Mouse (Mus musculus) stomach, embryonic 14.5 days (tissue): Measurements from ENCODE around the gene Pwwp2a. TPM values are rescaled to one million over a fixed set of nuclear protein-coding genes. Genes with fewer than 3 reads are reported as not detected.

Experiments used
- ATAC-seq: fragments of 200-750 bp; cut with Nextera tagmentation; 2 replicates; pipeline ENCODE4 v1.8.0; 2017; ENCODE audit warnings: low read depth, moderate TSS enrichment; ENCODE audit not compliant: insufficient number of reproducible peaks, insufficient read depth, low FRiP score
- H3K27ac ChIP-seq: fragments of 300-500 bp; sonication (generic); 2 replicates; pipeline ENCODE4 v1.5.1; 2014; ENCODE audit warnings: mild to moderate bottlenecking, low read length, moderate library complexity, mixed read lengths
- H3K27me3 ChIP-seq: fragments of 300-500 bp; sonication (generic); 2 replicates; pipeline ENCODE4 v1.6.1; 2014; ENCODE audit warnings: low read length, control low read depth, mixed read lengths; ENCODE audit not compliant: control insufficient read depth, insufficient read depth
- H3K36me3 ChIP-seq: fragments of 300-500 bp; sonication (generic); 2 replicates; pipeline ENCODE4 v1.6.1; 2014; ENCODE audit warnings: mild to moderate bottlenecking, control low read depth, low read length, moderate library complexity, mixed read lengths; ENCODE audit not compliant: control insufficient read depth, insufficient read depth
- H3K4me1 ChIP-seq: fragments of 300-500 bp; sonication (generic); 2 replicates; pipeline ENCODE4 v1.6.1; 2014; ENCODE audit warnings: low read length, control low read depth, mixed read lengths; ENCODE audit not compliant: control insufficient read depth, insufficient read depth
- H3K4me2 ChIP-seq: fragments of 300-500 bp; sonication (generic); replicated peaks from 2 replicates; pipeline ENCODE4 v1.6.1; 2014; ENCODE audit warnings: low read depth, low read length, control low read depth
- H3K4me3 ChIP-seq: fragments of 300-500 bp; sonication (generic); 2 replicates; pipeline ENCODE4 v1.5.1; 2014; ENCODE audit warnings: low read depth, low read length, control low read depth
- H3K9ac ChIP-seq: fragments of 300-500 bp; sonication (generic); replicated peaks from 2 replicates; pipeline ENCODE4 v1.6.1; 2014; ENCODE audit warnings: low read depth, mild to moderate bottlenecking, control low read depth, low read length, moderate library complexity, mixed read lengths
- H3K9me3 ChIP-seq: fragments of 300-500 bp; sonication (generic); 2 replicates; pipeline ENCODE4 v1.6.1; 2016; ENCODE audit warnings: low read depth, low read length, control low read depth; ENCODE audit not compliant: control insufficient read depth
- WGBS: fragments of 180-500 bp; shearing (Covaris S2); extraction: QIAGEN DNeasy Blood & Tissue Kit; methylation state at CpG from one replicate; pipeline ENCODE4 v1.1.7; 2014; 5-methylcytosine and 5-hydroxymethylcytosine counted together
- polyA plus RNA-seq: library from polyadenylated mRNA; unstranded; fragments of >200 nt; fragmentation: Nextera tagmentation; extraction: Ambion mirVana; gene quantifications from 2 replicates; pipeline ENCODE4 v1.2.1, GENCODE M21; 2014

Pwwp2a gene
- polyA plus RNA-seq, 1 experiment from 2014 or later: 40.0 TPM

- no peaks in the 10 kb centered on the region for H3K27me3 ChIP-seq
- peaks cover 25% of the 10 kb centered on the region for H3K36me3 ChIP-seq
- no peaks in the 10 kb centered on the region for H3K9me3 ChIP-seq
- H3K4me1 ChIP-seq: peaks cover 5% of the 10 kb centered on the region; the same call in 1 of the 2 replicates
- peak within 1 kb of the TSS; percentile 71 for H3K9ac ChIP-seq
- peak; percentile 99 for ATAC-seq
- peak within 1 kb of the TSS; percentile 93 for H3K4me2 ChIP-seq
- H3K4me3 ChIP-seq: peak within 1 kb of the TSS; percentile 81
- 0 out of 2 replicates have a peak within 1 kb of the TSS, but pooled peaks have one; percentile 6 for H3K27ac ChIP-seq
- 3% methylated on average over 47 of the region's 47 CpGs for WGBS
Measured at GRCm38 (mm10) chr11:43747233-43748226, 65.7 kb downstream of the Pwwp2a start, which contains the start of gene Ttc1. TSS of gene Ttc1 (minus strand) at chr11:43748008.

DNA sequence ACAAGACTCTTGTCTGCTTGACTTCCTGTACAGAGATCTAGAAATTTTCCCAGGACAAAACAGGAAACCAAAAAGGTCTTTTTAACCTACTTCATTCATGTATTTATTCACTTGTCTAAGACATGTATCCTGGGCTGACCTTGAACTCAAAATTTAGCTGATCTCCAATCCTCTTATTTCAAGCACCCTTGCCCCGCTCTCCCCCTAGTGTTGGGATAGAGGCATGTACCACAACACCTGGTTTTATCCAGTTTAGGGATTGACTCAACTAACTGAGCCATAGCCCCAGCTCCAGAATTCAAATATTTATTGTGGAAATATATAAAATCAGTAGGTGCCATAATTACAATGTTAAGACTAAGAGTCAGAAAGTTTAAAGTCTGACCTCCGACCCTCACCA is 69.7 kb downstream of the Pwwp2a start:
- no peak overlapping the region for H3K4me3 ChIP-seq
- 59% methylated on average over 2 of the region's 2 CpGs for WGBS
- ATAC-seq: no peak
- no peaks in the 10 kb centered on the region for H3K27me3 ChIP-seq
- no peak overlapping the region for H3K27ac ChIP-seq
- no peaks in the 10 kb centered on the region for H3K9me3 ChIP-seq
- no peak overlapping the region for H3K9ac ChIP-seq
- no peaks in the 10 kb centered on the region for H3K36me3 ChIP-seq
- H3K4me1 ChIP-seq: peaks cover 5% of the 10 kb centered on the region; the same call in 1 of the 2 replicates
- no peak overlapping the region for H3K4me2 ChIP-seq

- Histone ChIP-seq H3K9ac (no peak overlapping the region), H3K4me3 (no peak overlapping the region), H3K4me2 (no peak overlapping the region), H3K27ac (no peak overlapping the region), H3K27me3 (no peaks in the 10 kb centered on the region), H3K4me1 (no peaks in the 10 kb centered on the region), H3K36me3 (no peaks in the 10 kb centered on the region), H3K9me3 (no peaks in the 10 kb centered on the region)
- no peak for ATAC-seq
- 65% methylated on average over 1 of the region's 1 CpGs for WGBS
Measured at GRCm38 (mm10) chr11:43754568-43754967, 72.8 kb downstream of the Pwwp2a start.

GRCm38 (mm10) chr11:43755411-43755810 is 73.6 kb downstream of the Pwwp2a start:
- 60% methylated on average over 5 of the region's 5 CpGs for WGBS
- Histone ChIP-seq H3K9ac (no peak overlapping the region), H3K36me3 (no peaks in the 10 kb centered on the region), H3K27me3 (no peaks in the 10 kb centered on the region), H3K27ac (no peak overlapping the region), H3K9me3 (no peaks in the 10 kb centered on the region), H3K4me3 (no peak overlapping the region), H3K4me1 (no peaks in the 10 kb centered on the region), H3K4me2 (no peak overlapping the region)
- no peak for ATAC-seq

GRCm38 (mm10) chr11:43758436-43758835 is 76.6 kb downstream of the Pwwp2a start:
- Histone ChIP-seq H3K27me3 (no peaks in the 10 kb centered on the region), H3K4me3 (no peak overlapping the region), H3K9me3 (no peaks in the 10 kb centered on the region), H3K36me3 (no peaks in the 10 kb centered on the region), H3K4me1 (no peaks in the 10 kb centered on the region), H3K9ac (no peak overlapping the region), H3K27ac (no peak overlapping the region), H3K4me2 (no peak overlapping the region)
- WGBS: 75% methylated on average over 2 of the region's 2 CpGs
- ATAC-seq: no peak

- Histone ChIP-seq H3K4me3 (peak overlapping the region; percentile 40), H3K9me3 (no peaks in the 10 kb centered on the region), H3K27me3 (no peaks in the 10 kb centered on the region), H3K36me3 (no peaks in the 10 kb centered on the region), H3K4me2 (peak overlapping the region; percentile 63), H3K9ac (no peak overlapping the region), H3K4me1 (no peaks in the 10 kb centered on the region), H3K27ac (no peak overlapping the region)
- peak; percentile 84 for ATAC-seq
- WGBS: 6% methylated on average over 37 of the region's 37 CpGs
Measured at GRCm38 (mm10) chr11:43766922-43767648, 85.3 kb downstream of the Pwwp2a start.

GRCm38 (mm10) chr11:43767749-43768148 is 86.0 kb downstream of the Pwwp2a start:
- WGBS: 65% methylated on average over 11 of the region's 11 CpGs
- Histone ChIP-seq H3K27ac (no peak overlapping the region), H3K4me1 (no peaks in the 10 kb centered on the region), H3K9ac (no peak overlapping the region), H3K4me2 (peak overlapping the region; percentile 63; the same call in 1 of the 2 replicates), H3K27me3 (no peaks in the 10 kb centered on the region), H3K4me3 (no peak overlapping the region), H3K9me3 (no peaks in the 10 kb centered on the region), H3K36me3 (no peaks in the 10 kb centered on the region)
- no peak for ATAC-seq

- Histone ChIP-seq H3K4me2 (no peak overlapping the region), H3K4me3 (no peak overlapping the region), H3K36me3 (no peaks in the 10 kb centered on the region), H3K9me3 (no peaks in the 10 kb centered on the region), H3K9ac (no peak overlapping the region), H3K4me1 (no peaks in the 10 kb centered on the region), H3K27me3 (no peaks in the 10 kb centered on the region), H3K27ac (no peak overlapping the region)
- 76% methylated on average over 4 of the region's 4 CpGs for WGBS
- no peak for ATAC-seq
Measured at GRCm38 (mm10) chr11:43770110-43770509, 88.3 kb downstream of the Pwwp2a start.
